Mouse (Mus musculus) midbrain, embryonic 15.5 days (tissue): Measurements from ENCODE around the gene Palm. TPM values are rescaled to one million over a fixed set of nuclear protein-coding genes. Genes with fewer than 3 reads are reported as not detected.

Source experiments
- ATAC-seq: fragments of 200-750 bp; cut with Nextera tagmentation; replicated peaks from 2 replicates; pipeline ENCODE4 v1.8.0; 2017; ENCODE audit warnings: moderate TSS enrichment
- H3K27ac ChIP-seq: fragments of 300-500 bp; sonication (generic); 2 replicates; pipeline ENCODE4 v1.5.1; 2015; ENCODE audit warnings: mild to moderate bottlenecking, inconsistent platforms
- H3K27me3 ChIP-seq: fragments of 300-500 bp; sonication (generic); replicated peaks from 2 replicates; pipeline ENCODE4 v1.6.1; 2015; ENCODE audit warnings: inconsistent platforms
- H3K36me3 ChIP-seq: fragments of 300-500 bp; sonication (generic); replicated peaks from 2 replicates; pipeline ENCODE4 v1.6.1; 2015; ENCODE audit warnings: inconsistent platforms
- H3K4me1 ChIP-seq: fragments of 300-500 bp; sonication (generic); 2 replicates; pipeline ENCODE4 v1.6.1; 2015; ENCODE audit warnings: inconsistent platforms
- H3K4me2 ChIP-seq: fragments of 300-500 bp; sonication (generic); 2 replicates; pipeline ENCODE4 v1.6.1; 2015; ENCODE audit warnings: inconsistent platforms, mild to moderate bottlenecking, moderate library complexity
- H3K4me3 ChIP-seq: fragments of 300-500 bp; sonication (generic); 2 replicates; pipeline ENCODE4 v1.5.1; 2015; ENCODE audit warnings: mild to moderate bottlenecking, inconsistent platforms
- H3K9ac ChIP-seq: fragments of 300-500 bp; sonication (generic); 2 replicates; pipeline ENCODE4 v1.6.1; 2015; ENCODE audit warnings: mild to moderate bottlenecking, inconsistent platforms
- H3K9me3 ChIP-seq: fragments of 300-500 bp; sonication (generic); 2 replicates; pipeline ENCODE4 v1.6.1; 2016; ENCODE audit warnings: inconsistent platforms
- WGBS: fragments of 180-500 bp; shearing (Covaris S2); methylation state at CpG from one replicate; pipeline ENCODE4 v1.1.7; 2015; ENCODE audit warnings: mixed read lengths; 5-methylcytosine and 5-hydroxymethylcytosine counted together
- polyA plus RNA-seq: library from polyadenylated mRNA; unstranded; fragments of >200 nt; fragmentation: Nextera tagmentation; extraction: Ambion mirVana; gene quantifications from 2 replicates; pipeline ENCODE4 v1.2.1, GENCODE M21; 2015

Palm gene
- polyA plus RNA-seq, 1 experiment from 2014 or later: 348 TPM

- H3K4me1 ChIP-seq: peaks cover 52% of the 10 kb centered on the region
- ATAC-seq: no peak
- no peaks in the 10 kb centered on the region for H3K9me3 ChIP-seq
- H3K9ac ChIP-seq: no peak overlapping the region
- H3K4me3 ChIP-seq: no peak overlapping the region
- WGBS: 74% methylated on average over 11 of the region's 11 CpGs
- H3K27me3 ChIP-seq: no peaks in the 10 kb centered on the region
- H3K36me3 ChIP-seq: peaks cover 19% of the 10 kb centered on the region
- H3K4me2 ChIP-seq: no peak overlapping the region
- H3K27ac ChIP-seq: no peak overlapping the region
Observed at GRCm38 (mm10) chr10:79805636-79806035, 12.3 kb downstream of the Palm start.

GRCm38 (mm10) chr10:79806331-79806730, 13.0 kb downstream of the Palm start:
- no peak for ATAC-seq
- Histone ChIP-seq H3K27me3 (no peaks in the 10 kb centered on the region), H3K9ac (no peak overlapping the region), H3K4me1 (peaks cover 47% of the 10 kb centered on the region), H3K27ac (no peak overlapping the region), H3K4me3 (no peak overlapping the region), H3K4me2 (no peak overlapping the region), H3K36me3 (peaks cover 19% of the 10 kb centered on the region), H3K9me3 (no peaks in the 10 kb centered on the region)
- WGBS: 91% methylated on average over 9 of the region's 9 CpGs

GRCm38 (mm10) chr10:79806972-79807371, 13.6 kb downstream of the Palm start:
- peaks cover 40% of the 10 kb centered on the region for H3K4me1 ChIP-seq
- no peak overlapping the region for H3K9ac ChIP-seq
- H3K9me3 ChIP-seq: no peaks in the 10 kb centered on the region
- WGBS: 85% methylated on average over 10 of the region's 10 CpGs
- no peaks in the 10 kb centered on the region for H3K27me3 ChIP-seq
- H3K36me3 ChIP-seq: peaks cover 22% of the 10 kb centered on the region
- ATAC-seq: no peak
- H3K4me3 ChIP-seq: no peak overlapping the region
- H3K27ac ChIP-seq: no peak overlapping the region
- H3K4me2 ChIP-seq: no peak overlapping the region

GRCm38 (mm10) chr10:79807826-79808225, 14.5 kb downstream of the Palm start:
- no peak overlapping the region for H3K9ac ChIP-seq
- peaks cover 27% of the 10 kb centered on the region for H3K36me3 ChIP-seq

GRCm38 (mm10) chr10:79808728-79809127, 15.4 kb downstream of the Palm start:
- Histone ChIP-seq H3K27ac (no peak overlapping the region; the same call in 1 of the 2 replicates), H3K4me1 (peaks cover 23% of the 10 kb centered on the region), H3K4me3 (no peak overlapping the region), H3K4me2 (no peak overlapping the region), H3K9me3 (no peaks in the 10 kb centered on the region), H3K36me3 (peaks cover 27% of the 10 kb centered on the region), H3K27me3 (no peaks in the 10 kb centered on the region), H3K9ac (no peak overlapping the region)
- no peak for ATAC-seq
- 89% methylated on average over 11 of the region's 11 CpGs for WGBS

More at GRCm38 (mm10) chr10:79807826-79808225, 14.5 kb downstream of the Palm start:
- no peak for ATAC-seq
- Histone ChIP-seq H3K4me1 (peaks cover 32% of the 10 kb centered on the region), H3K9me3 (no peaks in the 10 kb centered on the region), H3K27me3 (no peaks in the 10 kb centered on the region), H3K4me2 (no peak overlapping the region), H3K4me3 (no peak overlapping the region), H3K27ac (peak overlapping the region; percentile 43)
- 34% methylated on average over 11 of the region's 11 CpGs for WGBS

GRCm38 (mm10) chr10:79811736-79812637, 18.6 kb downstream of the Palm start:
- ATAC-seq: peak; percentile 46
- Histone ChIP-seq H3K27ac (no peak overlapping the region), H3K27me3 (no peaks in the 10 kb centered on the region), H3K9me3 (no peaks in the 10 kb centered on the region), H3K4me2 (no peak overlapping the region), H3K9ac (no peak overlapping the region), H3K4me1 (no peaks in the 10 kb centered on the region; the same call in 1 of the 2 replicates), H3K4me3 (no peak overlapping the region), H3K36me3 (peaks cover 42% of the 10 kb centered on the region)
- WGBS: 27% methylated on average over 15 of the region's 15 CpGs

- no peak overlapping the region for H3K4me2 ChIP-seq
- H3K9ac ChIP-seq: no peak overlapping the region
- no peaks in the 10 kb centered on the region for H3K4me1 ChIP-seq
- H3K36me3 ChIP-seq: peaks cover 35% of the 10 kb centered on the region
- H3K9me3 ChIP-seq: no peaks in the 10 kb centered on the region
- 0 out of 2 replicates have a peak overlapping the region, but pooled peaks have one; percentile 17 for H3K27ac ChIP-seq
- ATAC-seq: no peak
- WGBS: 69% methylated on average over 5 of the region's 5 CpGs
- no peaks in the 10 kb centered on the region for H3K27me3 ChIP-seq
- H3K4me3 ChIP-seq: no peak overlapping the region
Observed at GRCm38 (mm10) chr10:79814271-79814842, 21.0 kb downstream of the Palm start.

- Histone ChIP-seq H3K9ac (no peak overlapping the region), H3K27ac (no peak overlapping the region), H3K4me2 (no peak overlapping the region), H3K4me1 (no peaks in the 10 kb centered on the region), H3K4me3 (no peak overlapping the region), H3K9me3 (no peaks in the 10 kb centered on the region), H3K27me3 (no peaks in the 10 kb centered on the region), H3K36me3 (peaks cover 36% of the 10 kb centered on the region)
- 90% methylated on average over 12 of the region's 12 CpGs for WGBS
- no peak for ATAC-seq
Observed at GRCm38 (mm10) chr10:79815671-79816494, 22.5 kb downstream of the Palm start.

- ATAC-seq: no peak
- no peak overlapping the region for H3K4me3 ChIP-seq
- H3K27ac ChIP-seq: no peak overlapping the region
- no peaks in the 10 kb centered on the region for H3K27me3 ChIP-seq
- no peak overlapping the region for H3K4me2 ChIP-seq
- peaks cover 33% of the 10 kb centered on the region for H3K36me3 ChIP-seq
- no peak overlapping the region for H3K9ac ChIP-seq
- peaks cover under 1% of the 10 kb centered on the region; the same call in 1 of the 2 replicates for H3K4me1 ChIP-seq
- WGBS: 80% methylated on average over 2 of the region's 2 CpGs
- H3K9me3 ChIP-seq: no peaks in the 10 kb centered on the region
Observed at GRCm38 (mm10) chr10:79817111-79817510, 23.7 kb downstream of the Palm start.

- H3K36me3 ChIP-seq: peaks cover 28% of the 10 kb centered on the region
- no peak overlapping the region for H3K9ac ChIP-seq
- H3K4me2 ChIP-seq: no peak overlapping the region
- H3K4me3 ChIP-seq: no peak overlapping the region
- no peaks in the 10 kb centered on the region for H3K27me3 ChIP-seq
- ATAC-seq: no peak
- peaks cover 6% of the 10 kb centered on the region; the same call in 1 of the 2 replicates for H3K4me1 ChIP-seq
- no peaks in the 10 kb centered on the region for H3K9me3 ChIP-seq
- H3K27ac ChIP-seq: no peak overlapping the region
- 66% methylated on average over 4 of the region's 4 CpGs for WGBS
Observed at GRCm38 (mm10) chr10:79818225-79818624, 24.9 kb downstream of the Palm start.

GRCm38 (mm10) chr10:79819606-79820005, 26.2 kb downstream of the Palm start:
- no peaks in the 10 kb centered on the region for H3K9me3 ChIP-seq
- no peak overlapping the region for H3K9ac ChIP-seq
- 92% methylated on average over 17 of the region's 17 CpGs for WGBS
- no peak for ATAC-seq
- peaks cover 6% of the 10 kb centered on the region; the same call in 1 of the 2 replicates for H3K4me1 ChIP-seq
- no peak overlapping the region for H3K4me3 ChIP-seq
- H3K36me3 ChIP-seq: peaks cover 28% of the 10 kb centered on the region
- H3K4me2 ChIP-seq: no peak overlapping the region
- H3K27me3 ChIP-seq: no peaks in the 10 kb centered on the region
- H3K27ac ChIP-seq: no peak overlapping the region

- no peak for ATAC-seq
- Histone ChIP-seq H3K4me1 (peaks cover 6% of the 10 kb centered on the region; the same call in 1 of the 2 replicates), H3K27ac (no peak overlapping the region), H3K36me3 (peaks cover 25% of the 10 kb centered on the region), H3K4me3 (no peak overlapping the region), H3K9me3 (no peaks in the 10 kb centered on the region), H3K4me2 (no peak overlapping the region), H3K27me3 (no peaks in the 10 kb centered on the region), H3K9ac (no peak overlapping the region)
- 89% methylated on average over 8 of the region's 8 CpGs for WGBS
Observed at GRCm38 (mm10) chr10:79820277-79820676, 26.9 kb downstream of the Palm start.
